Mouse (Mus musculus) megakaryocyte, embryonic 14.5 days (primary cell): ENCODE measurements at regions not wholly inside any gene's neighbourhood (a gene's known extent, or its start where the extent isn't known, plus 50 kb on each side); places are given as distances from the start of the nearest gene placed in this dataset.
"Not testable (repeated sequence)": the region's sequence is repeated elsewhere in the genome, so short reads cannot be mapped to it uniquely, and the experiment has no call there.

ENCODE experiments used
- FLI1 ChIP-seq: IDR thresholded peaks from 2 replicates; pipeline ENCODE4 v1.6.1; 2012; ENCODE audit warnings: low read length, inconsistent platforms, mixed read lengths
- GATA1 ChIP-seq: IDR thresholded peaks from 3 replicates; pipeline ENCODE4 v1.6.1; 2012; ENCODE audit warnings: mixed read lengths, low read length, inconsistent platforms, borderline replicate concordance

DNA sequence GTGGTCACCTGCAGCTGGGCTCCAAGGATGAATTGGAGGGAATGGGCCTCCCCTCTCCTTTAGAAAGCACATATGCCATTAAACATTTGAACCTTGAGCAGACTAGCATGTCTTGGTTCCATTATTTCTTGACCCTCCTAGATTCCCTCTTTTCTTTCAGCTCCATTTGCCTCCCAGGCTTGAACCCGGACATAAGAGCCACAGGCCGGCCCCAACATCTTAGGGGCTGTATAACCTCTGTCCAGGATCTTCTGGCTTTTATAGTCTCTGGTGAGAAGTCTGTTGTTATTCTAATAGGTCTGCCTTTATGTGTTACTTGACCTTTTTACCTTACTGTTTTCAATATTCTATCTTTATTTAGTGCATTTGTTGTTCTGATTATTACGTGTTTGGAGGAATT, 203.3 kb upstream of the Cntn5 start:
- not testable (repeated sequence) for TF ChIP-seq FLI1, GATA1
